Mouse (Mus musculus) heart, adult 2 months (tissue): ENCODE measurements around the gene Rps6ka2.

Experiments used
- CTCF ChIP-seq: fragments of 200-600 bp; IDR thresholded peaks from 2 replicates; pipeline ENCODE4 v1.8.1; 2022; ENCODE audit warnings: antibody characterized with exemption, mild to moderate bottlenecking, moderate library complexity
- EP300 ChIP-seq: fragments of 200-500 bp; IDR thresholded peaks from 2 replicates; pipeline ENCODE4 v1.6.1; 2011; ENCODE audit warnings: low read depth, low read length, control low read depth; ENCODE audit not compliant: insufficient read depth
- POLR2A ChIP-seq: fragments of 200-500 bp; IDR thresholded peaks from 2 replicates; pipeline ENCODE4 v1.6.1; 2011; ENCODE audit warnings: mild to moderate bottlenecking, low read depth, low read length, control low read depth; ENCODE audit not compliant: insufficient read depth

DNA sequence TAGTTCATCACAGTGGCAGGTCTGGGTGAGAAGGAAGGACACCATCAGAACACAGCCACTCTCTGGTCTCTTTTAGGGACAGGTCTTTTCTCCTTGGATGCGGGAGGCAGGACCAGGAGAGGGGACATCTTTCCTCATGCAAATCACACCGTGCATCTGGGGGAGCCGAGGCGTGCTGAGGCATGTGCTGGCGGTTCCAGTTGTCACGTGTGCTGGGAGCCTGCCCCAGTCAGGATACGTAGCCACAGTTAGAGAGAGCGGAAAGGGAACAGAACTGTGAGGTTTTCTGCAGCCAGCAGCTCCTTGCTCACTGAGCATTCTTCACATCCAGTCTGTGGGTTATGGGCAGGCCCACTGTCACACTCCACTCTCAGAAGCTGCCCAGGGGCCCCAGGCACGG, 48.5 kb downstream of the Rps6ka2 start:
- TF ChIP-seq CTCF (no peak), POLR2A (no peak), EP300 (no peak)
